Mouse (Mus musculus): ENCODE measurements at regions not wholly inside any gene's neighbourhood (a gene's known extent, or its start where the extent isn't known, plus 50 kb on each side); places are given as distances from the start of the nearest gene placed in this dataset.

DNA sequence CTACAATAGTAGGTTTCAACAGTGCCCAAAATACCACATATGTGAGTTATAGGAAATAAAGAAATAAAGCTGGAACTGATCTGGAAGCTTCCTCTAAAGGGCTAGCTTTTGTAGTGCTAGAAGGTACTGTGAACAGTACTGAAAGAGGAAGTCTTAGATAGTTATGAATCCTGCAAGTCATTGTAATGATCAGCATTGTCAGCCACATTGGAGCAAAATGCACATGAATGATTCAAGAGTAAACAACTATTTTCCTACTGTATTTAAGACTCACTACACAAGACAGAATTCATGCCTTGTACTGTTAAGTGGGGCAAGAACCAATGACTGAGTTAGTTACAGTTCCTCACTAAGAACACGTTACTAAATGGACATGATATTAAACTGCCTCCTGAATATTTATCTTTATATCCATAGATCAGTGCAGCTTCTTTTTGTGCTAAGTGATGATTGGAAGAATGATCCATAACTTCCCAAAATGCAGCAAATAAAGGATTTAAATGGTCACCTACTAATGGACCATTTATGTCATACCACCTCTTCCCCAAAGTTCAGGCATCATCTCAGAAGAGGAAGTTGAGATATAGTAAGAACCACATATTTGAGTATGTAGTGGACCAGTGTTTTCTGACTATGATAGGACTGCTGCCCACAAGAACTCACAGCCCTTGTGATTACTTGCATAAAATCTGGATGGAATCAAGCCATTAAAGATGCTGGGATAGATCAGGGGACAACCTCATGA lies 449.8 kb downstream of the Wdr20rt start:
- 90% methylated on average over 1 of the region's 1 CpGs for WGBS
- no peak for DNase-seq (ENCODE audit: low spot score)
- H3K4me1 ChIP-seq (replicated peaks), result no peaks in the 10 kb centered on the region
- no peaks in the 10 kb centered on the region for H3K36me3 ChIP-seq
- no peaks in the 10 kb centered on the region for H3K27me3 ChIP-seq (ENCODE audit: insufficient read depth, poor library complexity, severe bottlenecking)
- no peak overlapping the region for H3K27ac ChIP-seq
- no peak overlapping the region for H3K4me3 ChIP-seq
- H3K9me3 ChIP-seq, result no peaks in the 10 kb centered on the region

DNA sequence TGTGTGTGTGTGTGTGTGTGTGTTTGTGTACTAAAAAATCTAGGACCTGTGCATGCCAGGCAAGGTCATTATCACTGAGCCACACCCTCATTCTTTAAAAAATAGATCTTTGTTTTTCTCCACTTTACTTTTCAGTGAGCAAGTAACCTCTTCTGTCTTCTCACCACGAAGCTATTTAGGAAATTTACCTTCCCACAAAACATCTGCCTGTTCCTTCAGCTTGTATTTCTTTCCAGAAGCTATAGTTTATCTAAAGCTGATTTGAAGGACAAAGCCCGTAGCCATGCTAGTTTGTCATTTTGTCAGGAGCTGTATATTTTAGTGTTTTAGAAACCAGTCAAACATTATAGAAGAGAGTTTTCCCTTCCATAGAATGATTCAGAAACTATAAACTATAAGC lies 455.0 kb downstream of the Wdr20rt start:
- no peak for DNase-seq (ENCODE audit: low spot score)
- WGBS, result 75% methylated on average over 2 of the region's 2 CpGs
- no peaks in the 10 kb centered on the region for H3K27me3 ChIP-seq (ENCODE audit: insufficient read depth, poor library complexity, severe bottlenecking)
- no peak overlapping the region for H3K4me3 ChIP-seq
- H3K27ac ChIP-seq, result no peak overlapping the region
- no peaks in the 10 kb centered on the region for H3K36me3 ChIP-seq
- H3K9me3 ChIP-seq, result no peaks in the 10 kb centered on the region
- H3K4me1 ChIP-seq (replicated peaks), result no peaks in the 10 kb centered on the region

DNA sequence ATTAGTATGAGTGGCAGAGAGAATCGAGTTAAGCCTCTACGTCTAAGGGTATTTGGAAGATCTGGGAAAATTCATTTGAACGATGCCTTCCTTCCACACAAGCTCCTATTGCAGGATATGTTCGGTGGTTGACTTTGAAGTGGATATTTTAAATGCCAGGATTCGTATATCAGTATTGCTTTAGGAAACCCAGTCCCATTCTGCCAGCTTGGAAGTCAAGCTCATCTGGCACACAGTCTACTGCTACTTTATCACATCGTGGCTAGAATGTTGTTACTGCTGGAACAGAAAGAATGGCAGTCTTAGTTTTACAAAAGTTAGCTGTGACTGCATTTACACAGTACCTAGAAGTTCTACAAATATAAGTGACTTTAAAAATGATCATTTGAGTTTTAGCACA lies 456.5 kb downstream of the Wdr20rt start:
- no peak for DNase-seq (ENCODE audit: low spot score)
- 92% methylated on average over 6 of the region's 6 CpGs for WGBS
- no peaks in the 10 kb centered on the region for H3K36me3 ChIP-seq
- no peak overlapping the region for H3K4me3 ChIP-seq
- no peak overlapping the region for H3K27ac ChIP-seq
- no peaks in the 10 kb centered on the region for H3K9me3 ChIP-seq
- H3K4me1 ChIP-seq (replicated peaks), result no peaks in the 10 kb centered on the region
- H3K27me3 ChIP-seq (ENCODE audit: insufficient read depth, poor library complexity, severe bottlenecking), result no peaks in the 10 kb centered on the region

DNA sequence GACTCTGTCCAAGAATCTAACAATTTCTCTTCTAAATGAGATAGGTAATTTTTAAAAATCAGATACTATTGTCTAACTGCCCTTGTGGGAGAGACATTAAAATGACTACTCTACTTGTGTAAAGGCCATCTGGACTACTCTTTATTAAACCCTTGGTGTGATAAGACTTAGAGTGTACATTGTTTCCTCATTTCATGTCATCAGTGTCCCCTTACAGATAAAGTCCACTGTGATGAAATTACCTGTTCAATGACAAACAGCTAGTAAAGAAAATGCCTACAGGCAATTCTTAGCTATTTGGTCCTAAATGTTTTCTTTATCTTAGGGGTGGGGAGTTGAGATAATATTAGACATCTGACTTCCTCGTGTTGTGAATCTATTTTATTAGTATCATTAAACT lies 479.7 kb downstream of the Wdr20rt start:
- no peak overlapping the region for H3K27ac ChIP-seq
- no peaks in the 10 kb centered on the region for H3K27me3 ChIP-seq (ENCODE audit: insufficient read depth, poor library complexity, severe bottlenecking)
- no peaks in the 10 kb centered on the region for H3K9me3 ChIP-seq
- H3K4me3 ChIP-seq, result no peak overlapping the region
- DNase-seq (ENCODE audit: low spot score), result no peak
- H3K36me3 ChIP-seq, result no peaks in the 10 kb centered on the region
- H3K4me1 ChIP-seq (replicated peaks), result no peaks in the 10 kb centered on the region
- 83% methylated on average over 1 of the region's 1 CpGs for WGBS

DNA sequence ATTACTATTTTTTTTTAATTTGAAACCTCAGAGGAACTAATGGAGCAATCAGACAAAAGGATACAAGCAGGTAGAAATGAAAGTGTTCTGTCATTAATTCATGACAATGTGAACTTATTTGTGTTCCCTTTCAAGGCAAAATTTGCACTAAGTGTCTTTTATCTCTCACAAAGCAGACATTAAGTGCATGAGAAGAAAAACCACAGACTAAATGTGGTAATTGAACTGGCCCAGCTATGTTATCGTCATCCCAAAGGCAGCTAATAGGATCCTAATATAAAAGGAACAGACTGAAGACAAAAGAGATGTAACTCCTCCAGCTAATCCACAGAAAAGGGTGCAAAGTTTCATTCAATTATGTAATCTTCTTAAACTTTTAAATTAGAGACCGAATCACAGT lies 487.0 kb downstream of the Wdr20rt start:
- DNase-seq (ENCODE audit: low spot score), result no peak
- H3K9me3 ChIP-seq, result no peaks in the 10 kb centered on the region
- H3K27me3 ChIP-seq (ENCODE audit: insufficient read depth, poor library complexity, severe bottlenecking), result no peaks in the 10 kb centered on the region
- H3K27ac ChIP-seq, result no peak overlapping the region
- WGBS, result 73% methylated on average over 2 of the region's 2 CpGs
- no peak overlapping the region for H3K4me3 ChIP-seq
- H3K4me1 ChIP-seq (replicated peaks), result no peaks in the 10 kb centered on the region
- H3K36me3 ChIP-seq, result no peaks in the 10 kb centered on the region

All from hindbrain, embryonic 10.5 days (tissue).